Mouse (Mus musculus) cerebellum, adult 11-12 months (tissue): Measurements from ENCODE around the gene Mat1a.

ENCODE experiments used
- DNase-seq: peaks from one replicate; pipeline ENCODE4 v3.0.0; 2022

The Mat1a gene

GRCm38 (mm10) chr14:41146035-41146434 is 41.2 kb downstream of the Mat1a start:
- no peak for DNase-seq

GRCm38 (mm10) chr14:41146922-41147321 is 42.1 kb downstream of the Mat1a start:
- DNase-seq = no peak

- DNase-seq = no peak
These were observed 42.5 kb downstream of the Mat1a start for GRCm38 (mm10) chr14:41147356-41147755.

- no peak for DNase-seq
These were observed 46.5 kb downstream of the Mat1a start, which contains the start of gene Mbl1 for GRCm38 (mm10) chr14:41151220-41151898. Gene Mbl1 (plus strand): TSS chr14:41151458.

- no peak for DNase-seq
These were observed 55.2 kb downstream of the Mat1a start for GRCm38 (mm10) chr14:41160076-41160475.

- no peak for DNase-seq
These were observed 55.9 kb downstream of the Mat1a start for GRCm38 (mm10) chr14:41160743-41161142.

- DNase-seq = no peak
These were observed 57.8 kb downstream of the Mat1a start for GRCm38 (mm10) chr14:41162663-41163062.

- DNase-seq = no peak
These were observed 62.4 kb downstream of the Mat1a start for GRCm38 (mm10) chr14:41167278-41167677.

- DNase-seq = no peak
These were observed 63.7 kb downstream of the Mat1a start for GRCm38 (mm10) chr14:41168567-41168966.

- no peak for DNase-seq
These were observed 65.7 kb downstream of the Mat1a start for GRCm38 (mm10) chr14:41170514-41170913.
